Mouse (Mus musculus) stomach, postnatal 0 days (tissue): ENCODE measurements around the gene Fads2.

Experiments
- CTCF ChIP-seq: IDR thresholded peaks from 2 replicates; pipeline ENCODE4 v1.5.1; 2016; ENCODE audit warnings: antibody characterized with exemption, low read depth, mild to moderate bottlenecking, moderate library complexity
- EP300 ChIP-seq: optimal IDR thresholded peaks from 2 replicates; pipeline ENCODE3; 2016; ENCODE audit warnings: antibody characterized with exemption

- TF ChIP-seq EP300 (no peak), CTCF (no peak)
These were observed 46.3 kb downstream of the Fads2 start for GRCm38 (mm10) chr19:10055261-10055660.
